1 mouse cellular context compared by ENCODE assay signal in genomic region chr11:97766154-97766881, GRCm38 (mm10).
A peak's percentile ranks its signal among the peaks of the same experiment; 100 is the strongest.
TF ChIP-seq lines count a peak whose summit lies in the region.

Cwc25 (minus strand) TSS chr11:97766556.

TF ChIP-seq in MEL, 35 proteins besides CTCF, POLR2A, EP300 and RAD21 (continued from another document):
- TF ChIP-seq BHLHE40 (IDR thresholded peaks at IDR 0.05; ENCODE audit: borderline replicate concordance, low read depth, low read length), result no peak
- peak; percentile 75 for TF ChIP-seq MAX (IDR thresholded peaks at IDR 0.05; ENCODE audit: low read length)
- peak; percentile 5; the same call in 1 of the 2 replicates for TF ChIP-seq MAFK (IDR thresholded peaks at IDR 0.05; ENCODE audit: borderline replicate concordance, low read depth, low read length)
- no peak for TF ChIP-seq CHD2 (IDR thresholded peaks at IDR 0.05; ENCODE audit: low read length)
- peak; percentile 98 for TF ChIP-seq HCFC1 (IDR thresholded peaks at IDR 0.05; ENCODE audit: low read depth, low read length)
- TF ChIP-seq RCOR1 (IDR thresholded peaks at IDR 0.05; ENCODE audit: low read depth, low read length), result no peak; the same call in 1 of the 2 replicates
